In the genomic region with DNA sequence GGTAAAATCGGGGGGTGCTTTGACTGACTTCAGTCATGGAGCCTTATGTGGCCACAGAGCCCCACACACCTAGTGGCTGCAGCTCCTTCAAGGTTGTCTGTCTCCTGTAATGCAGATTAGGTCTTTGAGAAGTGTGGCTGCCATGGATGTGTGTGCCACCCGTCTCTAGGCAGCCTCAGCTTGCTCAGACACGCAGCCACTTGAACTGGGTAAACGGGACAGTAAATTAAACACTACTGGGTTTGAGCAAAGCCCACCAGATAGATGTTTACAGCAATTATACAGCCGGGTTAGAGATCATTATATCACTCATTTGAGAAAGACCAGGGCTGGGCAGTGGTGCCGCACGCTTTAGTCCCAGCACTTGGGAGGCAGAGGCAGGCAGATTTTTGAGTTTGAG, we compare ENCODE assay signal across 20 mouse cellular contexts. TPM values are rescaled to one million over a fixed set of nuclear protein-coding genes. Genes with fewer than 3 reads are reported as not detected.
DNase-seq lines count a peak whose midpoint lies in the region; ATAC-seq and TF ChIP-seq lines count a peak whose summit lies in the region.
"Had no signal": no experiment of that assay in that cellular context is flagged by ENCODE, and none has a peak within 500 bp of the region (broad histone marks: within the 10 kb centered on the region; RNA-seq: fewer than 3 reads in every experiment).

No protein-coding gene starts in this region.

- no peaks in the 10 kb centered on the region for H3K27me3 ChIP-seq in heart, embryonic 11.5 days (ENCODE audit: control insufficient read depth, insufficient read depth, low read length)
- H3K27me3 ChIP-seq in heart, embryonic 15.5 days = no peaks in the 10 kb centered on the region
- no peaks in the 10 kb centered on the region for H3K27me3 ChIP-seq in midbrain, embryonic 11.5 days (ENCODE audit: control insufficient read depth, insufficient read depth, low read length)
- H3K27me3 ChIP-seq in midbrain, embryonic 16.5 days (ENCODE audit: control insufficient read depth, insufficient read depth, low read depth, low read length) = no peaks in the 10 kb centered on the region
- no peaks in the 10 kb centered on the region for H3K27me3 ChIP-seq in intestine, embryonic 16.5 days (replicated peaks; ENCODE audit: control insufficient read depth, insufficient read depth, low read length)
- no peaks in the 10 kb centered on the region for H3K27me3 ChIP-seq in liver, postnatal 0 days (ENCODE audit: insufficient read depth, low read length)
- H3K27me3 ChIP-seq: embryonic facial prominence, embryonic 13.5 days; forebrain, embryonic 12.5 days had no signal

- peak overlapping the region; percentile 97 for H3K27ac ChIP-seq in heart, embryonic 11.5 days (ENCODE audit: low read depth, low read length)
- peak overlapping the region; percentile 98 for H3K27ac ChIP-seq in heart, embryonic 15.5 days
- H3K27ac ChIP-seq in midbrain, embryonic 11.5 days (ENCODE audit: low read depth, low read length) = no peak overlapping the region
- H3K27ac ChIP-seq in midbrain, embryonic 16.5 days (ENCODE audit: low read length) = no peak overlapping the region
- H3K27ac ChIP-seq in intestine, embryonic 16.5 days (ENCODE audit: low read length) = peak overlapping the region; percentile 72
- no peak overlapping the region for H3K27ac ChIP-seq in liver, postnatal 0 days (ENCODE audit: low read depth)
- H3K27ac ChIP-seq: embryonic facial prominence, embryonic 13.5 days; forebrain, embryonic 12.5 days; hindbrain, embryonic 10.5 days; hindbrain, embryonic 14.5 days had no signal

- no peaks in the 10 kb centered on the region for H3K9me3 ChIP-seq in heart, embryonic 11.5 days (replicated peaks; ENCODE audit: control insufficient read depth, low read length)
- H3K9me3 ChIP-seq in heart, embryonic 15.5 days (replicated peaks) = no peaks in the 10 kb centered on the region
- H3K9me3 ChIP-seq in midbrain, embryonic 11.5 days (ENCODE audit: control insufficient read depth, low read length) = no peaks in the 10 kb centered on the region
- H3K9me3 ChIP-seq in midbrain, embryonic 16.5 days (replicated peaks; ENCODE audit: control insufficient read depth, low read length, poor library complexity, severe bottlenecking) = no peaks in the 10 kb centered on the region
- no peaks in the 10 kb centered on the region for H3K9me3 ChIP-seq in intestine, embryonic 16.5 days (ENCODE audit: control insufficient read depth, low read length)
- no peaks in the 10 kb centered on the region for H3K9me3 ChIP-seq in liver, postnatal 0 days (ENCODE audit: low read length)
- H3K9me3 ChIP-seq: embryonic facial prominence, embryonic 13.5 days; forebrain, embryonic 12.5 days; hindbrain, embryonic 10.5 days had no signal

- TF ChIP-seq EP300 in liver, postnatal 0 days (IDR thresholded peaks at IDR 0.05; ENCODE audit: low read depth) = no peak

- DNase-seq in heart, postnatal 10 days = no peak
- DNase-seq in heart, postnatal 25 days (ENCODE audit: low spot score) = no peak
- DNase-seq in midbrain, embryonic 11.5 days (ENCODE audit: low spot score, missing footprints) = peak; percentile 39
- no peak for DNase-seq in liver, postnatal 0 days
- DNase-seq: adrenal gland, adult 2 months; adrenal gland, postnatal 25 days; cerebellum, adult 18-20 months; cerebellum, adult 9-11 months; cerebellum, postnatal 36 days; gastrocnemius, postnatal 10 days; kidney, adult 8-10 months had no signal

- intact Hi-C loops in heart, postnatal 10 days (cut with DNase I) = loop anchor here (5.0 kb wide), 1 partner anchor 82 kb away; no protein-coding TSS in a partner anchor
- intact Hi-C loops in heart, postnatal 25 days (cut with DNase I) = loop anchor here (2.0 to 5.0 kb wide), 2 partner anchors 14 to 52 kb away; no protein-coding TSS in a partner anchor

- 45% methylated on average over 7 of the region's 7 CpGs for WGBS in heart, embryonic 11.5 days (ENCODE audit: insufficient replicate concordance)
- WGBS in heart, embryonic 15.5 days = 43% methylated on average over 7 of the region's 7 CpGs
- 84% methylated on average over 7 of the region's 7 CpGs for WGBS in midbrain, embryonic 11.5 days
- WGBS in midbrain, embryonic 16.5 days = 91% methylated on average over 7 of the region's 7 CpGs
- 64% methylated on average over 7 of the region's 7 CpGs for WGBS in intestine, embryonic 16.5 days
- 80% methylated on average over 7 of the region's 7 CpGs for WGBS in liver, postnatal 0 days (ENCODE audit: insufficient replicate concordance)

- H3K9ac ChIP-seq in heart, embryonic 11.5 days (ENCODE audit: low read depth, low read length) = peak overlapping the region; percentile 86
- H3K9ac ChIP-seq in heart, embryonic 15.5 days = peak overlapping the region; percentile 61
- no peak overlapping the region for H3K9ac ChIP-seq in midbrain, embryonic 11.5 days (ENCODE audit: low read length)
- H3K9ac ChIP-seq in midbrain, embryonic 16.5 days (ENCODE audit: low read depth, low read length) = no peak overlapping the region
- no peak overlapping the region for H3K9ac ChIP-seq in intestine, embryonic 16.5 days (ENCODE audit: low read depth, low read length)
- H3K9ac ChIP-seq in liver, postnatal 0 days (replicated peaks) = no peak overlapping the region
- H3K9ac ChIP-seq: embryonic facial prominence, embryonic 13.5 days; forebrain, embryonic 12.5 days; hindbrain, embryonic 14.5 days had no signal

- ATAC-seq in heart, embryonic 11.5 days (replicated peaks; ENCODE audit: insufficient number of reproducible peaks, low FRiP score, low TSS enrichment) = no peak
- no peak for ATAC-seq in heart, embryonic 15.5 days (replicated peaks; ENCODE audit: insufficient number of reproducible peaks, insufficient read depth, low FRiP score, low read depth)
- no peak for ATAC-seq in midbrain, embryonic 11.5 days (ENCODE audit: low FRiP score)
- no peak for ATAC-seq in midbrain, embryonic 16.5 days
- ATAC-seq in intestine, embryonic 16.5 days = no peak
- no peak for ATAC-seq in liver, postnatal 0 days
- ATAC-seq: forebrain, embryonic 16.5 days had no signal

- H3K36me3 ChIP-seq in heart, embryonic 11.5 days (ENCODE audit: control insufficient read depth, insufficient read depth, low read length) = 0 out of 2 replicates have a peak, but pooled peaks cover 3% of the 10 kb centered on the region
- H3K36me3 ChIP-seq in heart, embryonic 15.5 days = peaks cover 6% of the 10 kb centered on the region; the same call in 1 of the 2 replicates
- H3K36me3 ChIP-seq in midbrain, embryonic 11.5 days (ENCODE audit: control insufficient read depth, insufficient read depth, low read length) = peaks cover 6% of the 10 kb centered on the region
- H3K36me3 ChIP-seq in midbrain, embryonic 16.5 days (ENCODE audit: control insufficient read depth, insufficient read depth, low read length) = no peaks in the 10 kb centered on the region; the same call in none of the 2 replicates
- no peaks in the 10 kb centered on the region for H3K36me3 ChIP-seq in intestine, embryonic 16.5 days (ENCODE audit: control insufficient read depth, insufficient read depth, low read length)
- peaks cover 5% of the 10 kb centered on the region; the same call in 1 of the 2 replicates for H3K36me3 ChIP-seq in liver, postnatal 0 days (replicated peaks; ENCODE audit: insufficient read depth, low read length)

- TF ChIP-seq CTCF in liver, postnatal 0 days (IDR thresholded peaks at IDR 0.05; ENCODE audit: low read depth) = no peak

- peak overlapping the region; percentile 69 for H3K4me2 ChIP-seq in heart, embryonic 11.5 days
- peak overlapping the region; percentile 62 for H3K4me2 ChIP-seq in heart, embryonic 15.5 days
- no peak overlapping the region for H3K4me2 ChIP-seq in midbrain, embryonic 11.5 days
- H3K4me2 ChIP-seq in midbrain, embryonic 16.5 days (ENCODE audit: low read length) = no peak overlapping the region
- no peak overlapping the region for H3K4me2 ChIP-seq in intestine, embryonic 16.5 days (ENCODE audit: low read depth, low read length)
- H3K4me2 ChIP-seq in liver, postnatal 0 days (ENCODE audit: low read depth, low read length) = no peak overlapping the region
- H3K4me2 ChIP-seq: embryonic facial prominence, embryonic 13.5 days; forebrain, embryonic 12.5 days; hindbrain, embryonic 14.5 days had no signal

- peaks cover 51% of the 10 kb centered on the region for H3K4me1 ChIP-seq in heart, embryonic 11.5 days (ENCODE audit: control insufficient read depth, insufficient read depth, low read length)
- H3K4me1 ChIP-seq in heart, embryonic 15.5 days (replicated peaks) = peaks cover 47% of the 10 kb centered on the region
- peaks cover 16% of the 10 kb centered on the region for H3K4me1 ChIP-seq in midbrain, embryonic 11.5 days (ENCODE audit: control insufficient read depth, insufficient read depth, low read length)
- peaks cover 8% of the 10 kb centered on the region for H3K4me1 ChIP-seq in midbrain, embryonic 16.5 days (ENCODE audit: control insufficient read depth, insufficient read depth, low read length)
- H3K4me1 ChIP-seq in intestine, embryonic 16.5 days (ENCODE audit: control insufficient read depth, insufficient read depth, low read length) = peaks cover 3% of the 10 kb centered on the region; the same call in 1 of the 2 replicates
- peaks cover 5% of the 10 kb centered on the region for H3K4me1 ChIP-seq in liver, postnatal 0 days (ENCODE audit: insufficient read depth)

- peak overlapping the region; percentile 64 for H3K4me3 ChIP-seq in heart, embryonic 11.5 days (ENCODE audit: low read depth, low read length)
- H3K4me3 ChIP-seq in heart, embryonic 15.5 days = peak overlapping the region; percentile 58
- H3K4me3 ChIP-seq in midbrain, embryonic 11.5 days (ENCODE audit: low read depth, low read length) = no peak overlapping the region
- no peak overlapping the region for H3K4me3 ChIP-seq in midbrain, embryonic 16.5 days (ENCODE audit: low read depth, low read length)
- H3K4me3 ChIP-seq in intestine, embryonic 16.5 days (ENCODE audit: low read length) = no peak overlapping the region
- no peak overlapping the region for H3K4me3 ChIP-seq in liver, postnatal 0 days (ENCODE audit: low read depth, low read length)
- H3K4me3 ChIP-seq: embryonic facial prominence, embryonic 13.5 days; forebrain, embryonic 12.5 days; hindbrain, embryonic 10.5 days had no signal

RNA-seq across cellular contexts. Expression of gene Cacna1c, which starts 1.6 kb away (rescaled TPM):
- 38.8 and 44.0 TPM in 2 replicates for polyA plus RNA-seq in heart, embryonic 11.5 days (2014; fragmentation: Nextera tagmentation; extraction: Ambion mirVana)
- 100 to 1,000 TPM; 207 to 222 TPM for total RNA-seq in heart, postnatal 10 days (2021)
- 51.7 and 65.3 TPM in 2 replicates for polyA plus RNA-seq in heart, embryonic 15.5 days (2015; fragmentation: Nextera tagmentation; extraction: Ambion mirVana)
- 100 to 1,000 TPM; 182 to 191 TPM for total RNA-seq in heart, postnatal 25 days (2021)
- polyA plus RNA-seq in midbrain, embryonic 11.5 days (2014; fragmentation: Nextera tagmentation; extraction: Ambion mirVana) = 2.0 and 2.1 TPM in 2 replicates
- polyA plus RNA-seq in midbrain, embryonic 16.5 days (2015; fragmentation: Nextera tagmentation; extraction: Ambion mirVana) = 8.1 and 8.3 TPM in 2 replicates
- 1.8 and 2.0 TPM in 2 replicates for polyA plus RNA-seq in intestine, embryonic 16.5 days (2015; fragmentation: Nextera tagmentation; extraction: Ambion mirVana)
- 0.14 and 0.23 TPM in 2 replicates for polyA plus RNA-seq in liver, postnatal 0 days (2015; fragmentation: Nextera tagmentation; extraction: Ambion mirVana)

RNA-seq across cellular contexts. Expression of gene Dcp1b, which starts 19.5 kb away (rescaled TPM):
- 6.6 and 6.9 TPM in 2 replicates for polyA plus RNA-seq in heart, embryonic 11.5 days (2014; fragmentation: Nextera tagmentation; extraction: Ambion mirVana)
- total RNA-seq in heart, postnatal 10 days (2021) = 1 to 10 TPM; 4.2 to 5.3 TPM
- 7.6 and 7.8 TPM in 2 replicates for polyA plus RNA-seq in heart, embryonic 15.5 days (2015; fragmentation: Nextera tagmentation; extraction: Ambion mirVana)
- total RNA-seq in heart, postnatal 25 days (2021) = 1 to 10 TPM; 2.6 to 3.3 TPM
- polyA plus RNA-seq in midbrain, embryonic 11.5 days (2014; fragmentation: Nextera tagmentation; extraction: Ambion mirVana) = 9.9 and 11.2 TPM in 2 replicates
- 13.4 and 13.8 TPM in 2 replicates for polyA plus RNA-seq in midbrain, embryonic 16.5 days (2015; fragmentation: Nextera tagmentation; extraction: Ambion mirVana)
- 5.8 and 6.4 TPM in 2 replicates for polyA plus RNA-seq in intestine, embryonic 16.5 days (2015; fragmentation: Nextera tagmentation; extraction: Ambion mirVana)
- 4.1 and 4.5 TPM in 2 replicates for polyA plus RNA-seq in liver, postnatal 0 days (2015; fragmentation: Nextera tagmentation; extraction: Ambion mirVana)

RNA-seq across cellular contexts. Expression of gene Cacna2d4, which starts 41.7 kb away (rescaled TPM):
- polyA plus RNA-seq in heart, embryonic 11.5 days (2014; fragmentation: Nextera tagmentation; extraction: Ambion mirVana) = not detected in 2 replicates
- not detected for total RNA-seq in heart, postnatal 10 days (2021)
- polyA plus RNA-seq in heart, embryonic 15.5 days (2015; fragmentation: Nextera tagmentation; extraction: Ambion mirVana) = 0.32 TPM in 1 of 2 replicates, not detected in the other
- not detected for total RNA-seq in heart, postnatal 25 days (2021)
- 0.05 TPM in 1 of 2 replicates, not detected in the other for polyA plus RNA-seq in midbrain, embryonic 11.5 days (2014; fragmentation: Nextera tagmentation; extraction: Ambion mirVana)
- 0.47 and 0.63 TPM in 2 replicates for polyA plus RNA-seq in midbrain, embryonic 16.5 days (2015; fragmentation: Nextera tagmentation; extraction: Ambion mirVana)
- 0.11 and 0.15 TPM in 2 replicates for polyA plus RNA-seq in intestine, embryonic 16.5 days (2015; fragmentation: Nextera tagmentation; extraction: Ambion mirVana)
- 0.02 and 0.08 TPM in 2 replicates for polyA plus RNA-seq in liver, postnatal 0 days (2015; fragmentation: Nextera tagmentation; extraction: Ambion mirVana)
- total RNA-seq: adrenal gland, adult 2 months; adrenal gland, postnatal 25 days had no signal
- polyA plus RNA-seq: embryonic facial prominence, embryonic 13.5 days; forebrain, embryonic 12.5 days had no signal

Comparison
In these comparisons a context has a peak if more than half of its experiments do, and no peak if none do; other contexts are left out.
1. H3K27ac ChIP-seq: peak in heart, embryonic 11.5 days (single experiment), heart, embryonic 15.5 days (single experiment) and intestine, embryonic 16.5 days (single experiment); none in midbrain, embryonic 11.5 days (single experiment), midbrain, embryonic 16.5 days (single experiment) and liver, postnatal 0 days (single experiment).
2. H3K4me2 ChIP-seq: peak in heart, embryonic 11.5 days (single experiment) and heart, embryonic 15.5 days (single experiment); none in midbrain, embryonic 11.5 days (single experiment), midbrain, embryonic 16.5 days (single experiment), intestine, embryonic 16.5 days (single experiment) and liver, postnatal 0 days (single experiment).
3. H3K4me3 ChIP-seq: peak in heart, embryonic 11.5 days (single experiment) and heart, embryonic 15.5 days (single experiment); none in midbrain, embryonic 11.5 days (single experiment), midbrain, embryonic 16.5 days (single experiment), intestine, embryonic 16.5 days (single experiment) and liver, postnatal 0 days (single experiment).
4. H3K9ac ChIP-seq: peak in heart, embryonic 11.5 days (single experiment) and heart, embryonic 15.5 days (single experiment); none in midbrain, embryonic 11.5 days (single experiment), midbrain, embryonic 16.5 days (single experiment), intestine, embryonic 16.5 days (single experiment) and liver, postnatal 0 days (single experiment).